Mouse (Mus musculus): ENCODE data around the gene Abcg1. TPM values are rescaled to one million over a fixed set of nuclear protein-coding genes. Genes with fewer than 3 reads are reported as not detected.

Abcg1 gene
- polyA plus RNA-seq, 1 experiment: 1.3 TPM

DNA sequence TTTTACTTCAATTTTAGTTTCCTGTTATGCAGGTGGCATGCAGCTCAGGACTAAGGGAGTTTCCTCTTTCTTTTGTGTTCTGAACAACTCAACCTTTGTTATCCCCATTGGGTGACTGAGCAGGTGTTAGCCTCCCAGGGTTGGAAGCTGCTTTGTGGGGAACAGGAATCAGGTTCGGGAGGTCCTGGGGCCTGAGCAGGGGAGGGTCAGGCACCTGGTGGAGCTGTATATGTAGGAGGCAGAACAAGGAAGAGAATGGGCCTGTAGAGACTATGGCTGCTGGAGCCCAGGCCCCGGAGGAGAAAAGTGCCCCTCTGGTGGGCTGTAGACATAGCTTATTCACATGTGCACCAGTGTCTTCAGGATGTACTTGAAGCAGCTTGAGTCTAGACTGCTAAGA, 24.2 kb upstream of the Abcg1 start:
- H3K27me3 ChIP-seq (ENCODE audit: control insufficient read depth, insufficient read depth, low read length): no peaks in the 10 kb centered on the region
- H3K27ac ChIP-seq (ENCODE audit: control insufficient read depth, insufficient read depth, low read depth, low read length): no peak overlapping the region
- no peak overlapping the region for H3K4me3 ChIP-seq (ENCODE audit: control insufficient read depth, low read depth, low read length)
- no peaks in the 10 kb centered on the region for H3K36me3 ChIP-seq (ENCODE audit: control insufficient read depth, insufficient read depth, low read length)
- no peak for TF ChIP-seq POLR2A (IDR thresholded peaks at IDR 0.05; ENCODE audit: control insufficient read depth, low read depth, low read length)
- TF ChIP-seq CTCF (IDR thresholded peaks at IDR 0.05; ENCODE audit: control insufficient read depth, insufficient read depth, insufficient replicate concordance, low read depth, low read length): no peak
- no peaks in the 10 kb centered on the region; the same call in 1 of the 2 replicates for H3K4me1 ChIP-seq (ENCODE audit: control insufficient read depth, insufficient read depth, low read length)

DNA sequence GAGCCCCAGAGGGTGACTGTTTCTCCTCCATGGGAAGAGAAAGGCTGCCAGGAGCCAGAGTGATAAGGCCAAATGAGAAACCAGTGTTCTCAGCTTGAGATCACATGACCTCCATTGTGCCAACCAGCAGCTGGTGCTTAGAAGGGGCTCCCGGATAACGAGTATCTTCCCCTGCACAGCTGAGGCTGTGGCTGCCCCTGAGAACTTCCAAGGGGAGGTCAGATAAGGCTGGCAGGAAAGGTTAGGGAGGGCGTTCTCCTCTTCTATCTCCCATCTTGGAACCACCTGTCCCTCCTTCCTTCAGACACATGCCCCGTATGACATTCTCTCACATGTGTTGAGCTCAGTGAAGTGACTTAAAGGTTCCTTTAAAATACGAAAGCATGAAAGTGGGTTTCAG, 23.3 kb upstream of the Abcg1 start:
- no peak for TF ChIP-seq CTCF (IDR thresholded peaks at IDR 0.05; ENCODE audit: control insufficient read depth, insufficient read depth, insufficient replicate concordance, low read depth, low read length)
- TF ChIP-seq POLR2A (IDR thresholded peaks at IDR 0.05; ENCODE audit: control insufficient read depth, low read depth, low read length): no peak
- Histone ChIP-seq H3K4me1 (ENCODE audit: control insufficient read depth, insufficient read depth, low read length) (no peaks in the 10 kb centered on the region; the same call in none of the 2 replicates), H3K27me3 (ENCODE audit: control insufficient read depth, insufficient read depth, low read length) (no peaks in the 10 kb centered on the region), H3K27ac (ENCODE audit: control insufficient read depth, insufficient read depth, low read depth, low read length) (no peak overlapping the region), H3K36me3 (ENCODE audit: control insufficient read depth, insufficient read depth, low read length) (no peaks in the 10 kb centered on the region), H3K4me3 (ENCODE audit: control insufficient read depth, low read depth, low read length) (no peak overlapping the region)

DNA sequence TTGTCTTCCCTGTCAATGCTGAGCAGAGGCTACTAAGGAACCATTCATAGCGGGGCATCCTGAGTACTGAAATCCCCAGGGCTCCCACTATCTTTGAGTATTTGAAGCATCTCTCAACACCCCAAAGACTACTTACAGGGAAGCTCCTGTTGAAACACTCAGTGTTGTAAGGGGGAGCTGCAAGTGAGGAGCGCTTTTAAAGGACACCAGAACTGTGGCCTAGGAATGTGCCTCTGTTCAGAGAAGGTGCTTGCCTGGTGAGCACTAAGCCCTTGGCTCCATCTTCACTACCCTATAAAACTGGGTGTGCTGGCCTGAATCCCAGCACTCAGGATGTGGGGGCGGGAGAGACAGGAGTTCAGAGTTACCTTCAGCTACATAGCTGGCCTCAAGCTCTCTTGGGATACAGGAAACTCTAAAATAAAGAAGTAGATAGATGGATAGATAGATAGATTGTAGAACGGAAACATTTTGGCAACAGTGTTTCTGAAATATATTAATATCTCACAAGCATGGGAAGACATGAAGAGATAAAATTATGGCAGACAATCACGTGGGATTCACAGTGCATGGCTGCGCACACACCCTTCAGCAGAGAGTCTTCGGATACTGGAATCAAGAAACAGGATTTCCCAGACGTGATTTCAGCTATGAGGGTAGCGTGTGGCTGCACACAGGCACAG, 22.7 kb upstream of the Abcg1 start:
- TF ChIP-seq CTCF (IDR thresholded peaks at IDR 0.05; ENCODE audit: control insufficient read depth, insufficient read depth, insufficient replicate concordance, low read depth, low read length) (no peak), POLR2A (IDR thresholded peaks at IDR 0.05; ENCODE audit: control insufficient read depth, low read depth, low read length) (no peak)
- Histone ChIP-seq H3K4me1 (ENCODE audit: control insufficient read depth, insufficient read depth, low read length) (no peaks in the 10 kb centered on the region; the same call in none of the 2 replicates), H3K4me3 (ENCODE audit: control insufficient read depth, low read depth, low read length) (no peak overlapping the region), H3K27ac (ENCODE audit: control insufficient read depth, insufficient read depth, low read depth, low read length) (no peak overlapping the region), H3K27me3 (ENCODE audit: control insufficient read depth, insufficient read depth, low read length) (no peaks in the 10 kb centered on the region), H3K36me3 (ENCODE audit: control insufficient read depth, insufficient read depth, low read length) (no peaks in the 10 kb centered on the region)

DNA sequence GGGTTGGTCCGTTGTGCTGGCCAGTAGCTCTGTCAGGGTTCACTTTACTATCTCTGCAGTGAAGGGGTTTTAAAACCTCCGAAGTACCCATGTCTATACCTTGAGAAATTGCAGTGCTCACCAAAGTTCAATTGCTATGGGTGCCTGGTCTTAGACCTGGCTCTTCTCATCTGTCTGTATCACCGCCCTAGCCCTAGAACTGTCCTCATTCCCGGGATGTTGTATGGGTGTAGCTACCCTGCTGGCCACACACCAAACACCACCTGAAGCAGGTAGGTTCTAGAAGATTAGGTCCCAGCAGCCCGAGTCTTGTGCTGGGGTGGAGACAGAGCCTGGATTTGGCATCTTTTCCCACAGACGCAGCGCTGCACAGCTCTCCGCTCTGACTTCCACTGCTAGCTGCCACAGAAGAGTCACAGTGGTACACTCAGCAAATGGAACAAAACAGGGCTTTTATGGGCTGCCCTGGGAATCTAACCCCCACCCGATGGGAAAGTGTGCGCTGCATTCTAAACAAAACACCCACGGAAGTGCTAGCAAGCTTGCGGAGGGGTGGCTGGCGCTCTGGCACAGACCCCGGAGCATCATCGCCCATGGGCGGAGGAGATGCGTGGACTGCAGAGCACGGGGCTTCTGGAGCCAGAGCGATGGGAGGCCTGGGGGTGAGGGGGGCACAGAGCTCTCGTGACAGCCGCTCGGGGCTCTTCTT, 21.2 kb upstream of the Abcg1 start:
- H3K36me3 ChIP-seq (ENCODE audit: control insufficient read depth, insufficient read depth, low read length): no peaks in the 10 kb centered on the region
- no peaks in the 10 kb centered on the region; the same call in none of the 2 replicates for H3K4me1 ChIP-seq (ENCODE audit: control insufficient read depth, insufficient read depth, low read length)
- H3K27ac ChIP-seq (ENCODE audit: control insufficient read depth, insufficient read depth, low read depth, low read length): no peak overlapping the region
- TF ChIP-seq CTCF (IDR thresholded peaks at IDR 0.05; ENCODE audit: control insufficient read depth, insufficient read depth, insufficient replicate concordance, low read depth, low read length) (no peak), POLR2A (IDR thresholded peaks at IDR 0.05; ENCODE audit: control insufficient read depth, low read depth, low read length) (no peak)
- H3K27me3 ChIP-seq (ENCODE audit: control insufficient read depth, insufficient read depth, low read length): no peaks in the 10 kb centered on the region
- no peak overlapping the region for H3K4me3 ChIP-seq (ENCODE audit: control insufficient read depth, low read depth, low read length)

DNA sequence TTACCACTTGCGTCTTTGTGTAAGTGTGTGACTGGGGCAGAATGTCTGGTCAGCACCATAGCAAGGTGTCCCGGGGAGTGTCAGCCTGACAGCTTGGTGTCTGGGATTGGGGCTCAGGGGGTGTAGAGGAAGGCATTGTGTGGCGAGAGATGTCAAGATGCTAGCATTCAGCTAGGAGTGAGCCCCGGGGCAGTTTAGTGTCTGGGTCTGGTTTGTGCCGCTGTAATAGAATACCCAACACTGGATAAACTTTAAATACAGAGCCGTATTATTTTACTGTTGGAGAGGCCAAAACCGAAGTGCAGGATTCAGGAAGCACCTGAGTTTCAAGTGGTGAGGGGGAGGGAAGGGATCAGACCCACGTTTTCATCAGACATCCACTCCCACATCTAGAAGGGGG, 20.1 kb upstream of the Abcg1 start:
- Histone ChIP-seq H3K4me3 (ENCODE audit: control insufficient read depth, low read depth, low read length) (no peak overlapping the region), H3K27me3 (ENCODE audit: control insufficient read depth, insufficient read depth, low read length) (no peaks in the 10 kb centered on the region), H3K36me3 (ENCODE audit: control insufficient read depth, insufficient read depth, low read length) (no peaks in the 10 kb centered on the region), H3K27ac (ENCODE audit: control insufficient read depth, insufficient read depth, low read depth, low read length) (no peak overlapping the region), H3K4me1 (ENCODE audit: control insufficient read depth, insufficient read depth, low read length) (no peaks in the 10 kb centered on the region; the same call in none of the 2 replicates)
- no peak for TF ChIP-seq POLR2A (IDR thresholded peaks at IDR 0.05; ENCODE audit: control insufficient read depth, low read depth, low read length)
- TF ChIP-seq CTCF (IDR thresholded peaks at IDR 0.05; ENCODE audit: control insufficient read depth, insufficient read depth, insufficient replicate concordance, low read depth, low read length): no peak

DNA sequence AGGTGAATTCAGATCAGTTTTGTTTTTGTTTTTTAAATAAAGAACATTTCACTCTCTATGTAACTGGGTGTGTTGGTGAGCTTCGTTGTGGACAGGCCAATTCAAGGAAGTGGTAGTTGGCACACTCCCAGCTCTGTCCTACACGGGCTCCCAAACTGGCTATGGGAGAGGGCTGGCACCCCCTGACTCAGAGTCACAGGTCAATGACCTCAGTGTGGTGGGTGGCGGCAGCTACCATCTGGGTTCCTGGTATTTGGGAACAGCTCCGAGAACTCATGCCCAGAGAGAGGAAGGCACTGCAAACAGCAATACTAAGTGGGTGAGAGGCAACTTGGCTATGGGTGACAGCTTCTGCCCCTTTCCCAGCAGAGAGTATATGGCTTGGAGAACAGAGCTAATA, 19.1 kb upstream of the Abcg1 start:
- no peak overlapping the region for H3K27ac ChIP-seq (ENCODE audit: control insufficient read depth, insufficient read depth, low read depth, low read length)
- no peak for TF ChIP-seq POLR2A (IDR thresholded peaks at IDR 0.05; ENCODE audit: control insufficient read depth, low read depth, low read length)
- TF ChIP-seq CTCF (IDR thresholded peaks at IDR 0.05; ENCODE audit: control insufficient read depth, insufficient read depth, insufficient replicate concordance, low read depth, low read length): no peak
- no peaks in the 10 kb centered on the region for H3K36me3 ChIP-seq (ENCODE audit: control insufficient read depth, insufficient read depth, low read length)

DNA sequence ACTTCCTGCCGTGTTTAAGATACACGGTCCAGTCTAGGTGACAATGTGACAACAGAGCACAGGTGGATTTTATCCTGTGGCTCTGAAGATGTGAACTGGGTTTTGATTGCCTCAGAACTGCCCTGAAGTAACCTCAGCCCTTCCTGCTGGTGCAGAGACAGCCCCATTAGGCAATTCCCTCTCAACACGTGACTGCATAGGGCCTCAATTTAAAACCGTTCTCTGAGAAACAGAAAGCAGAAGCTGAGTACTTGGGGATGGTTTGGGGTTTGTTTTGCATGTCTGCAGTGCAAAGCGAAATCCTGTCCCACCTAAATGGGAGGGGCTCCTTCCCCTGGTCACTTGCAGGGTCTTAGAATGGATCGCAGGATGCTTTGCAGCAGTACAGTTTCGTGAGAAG, 17.8 kb upstream of the Abcg1 start:
- H3K36me3 ChIP-seq (ENCODE audit: control insufficient read depth, insufficient read depth, low read length): no peaks in the 10 kb centered on the region
- TF ChIP-seq CTCF (IDR thresholded peaks at IDR 0.05; ENCODE audit: control insufficient read depth, insufficient read depth, insufficient replicate concordance, low read depth, low read length) (no peak), POLR2A (IDR thresholded peaks at IDR 0.05; ENCODE audit: control insufficient read depth, low read depth, low read length) (no peak)
- H3K4me1 ChIP-seq (ENCODE audit: control insufficient read depth, insufficient read depth, low read length): no peaks in the 10 kb centered on the region; the same call in none of the 2 replicates
- no peaks in the 10 kb centered on the region for H3K27me3 ChIP-seq (ENCODE audit: control insufficient read depth, insufficient read depth, low read length)
- no peak overlapping the region for H3K27ac ChIP-seq (ENCODE audit: control insufficient read depth, insufficient read depth, low read depth, low read length)
- no peak overlapping the region for H3K4me3 ChIP-seq (ENCODE audit: control insufficient read depth, low read depth, low read length)

More for the DNA sequence above, 19.1 kb upstream of the Abcg1 start:
- Histone ChIP-seq H3K27me3 (ENCODE audit: control insufficient read depth, insufficient read depth, low read length) (no peaks in the 10 kb centered on the region), H3K4me3 (ENCODE audit: control insufficient read depth, low read depth, low read length) (no peak overlapping the region), H3K4me1 (ENCODE audit: control insufficient read depth, insufficient read depth, low read length) (no peaks in the 10 kb centered on the region; the same call in none of the 2 replicates)

All from testis, adult 2 months (tissue).